Mouse (Mus musculus): ENCODE data around the gene Foxn4. TPM values are rescaled to one million over a fixed set of nuclear protein-coding genes. Genes with fewer than 3 reads are reported as not detected.

Gene Foxn4
- total RNA-seq, 2 experiments from 2014 or later, result not detected

- DNase-seq, result no peak
- intact Hi-C loops (cut with DNase I), result no loop called here
Measured at GRCm38 (mm10) chr5:114282346-114282745, 8.7 kb upstream of the Foxn4 start.

DNA sequence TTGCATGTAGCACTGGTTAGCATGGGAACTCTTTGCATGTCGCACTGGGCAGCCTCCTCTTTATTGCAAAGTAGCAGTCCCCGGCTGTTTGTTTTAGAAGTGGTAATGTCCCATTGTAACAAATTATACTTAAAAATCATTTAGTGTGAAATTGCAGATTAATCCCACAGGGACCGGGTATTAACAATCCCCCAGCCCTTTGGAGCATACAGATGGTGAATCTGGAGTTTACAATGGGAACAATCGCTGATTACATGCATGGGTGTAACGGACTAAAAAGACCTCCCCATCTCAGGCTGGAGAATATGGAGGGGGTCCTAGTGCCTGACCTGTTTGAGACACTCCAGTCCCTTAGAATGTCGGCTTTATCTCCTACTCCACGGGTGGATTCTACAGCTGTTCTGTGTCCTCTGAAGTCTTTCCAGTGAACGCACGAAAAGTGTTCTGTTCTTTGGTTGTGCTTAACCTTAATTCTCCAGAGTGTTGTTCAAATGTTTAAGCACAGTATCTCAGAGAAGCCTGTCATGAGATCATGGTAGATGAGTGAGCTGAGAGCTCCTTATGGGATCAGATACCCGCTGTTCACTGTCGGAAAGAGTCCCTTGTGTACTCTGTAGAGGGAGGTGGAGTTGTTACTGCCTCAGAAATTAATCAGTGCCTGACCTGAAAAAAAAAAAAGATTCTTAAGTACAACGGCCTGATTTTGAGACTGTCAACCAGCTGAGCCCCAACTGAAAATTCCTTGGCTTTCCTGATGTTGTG lies 6.0 kb upstream of the Foxn4 start:
- intact Hi-C loops (cut with DNase I), result no loop called here
- DNase-seq, result no peak

- no peak for DNase-seq
- intact Hi-C loops (cut with DNase I), result no loop called here
Measured at GRCm38 (mm10) chr5:114275991-114276390, 2.4 kb upstream of the Foxn4 start.

DNA sequence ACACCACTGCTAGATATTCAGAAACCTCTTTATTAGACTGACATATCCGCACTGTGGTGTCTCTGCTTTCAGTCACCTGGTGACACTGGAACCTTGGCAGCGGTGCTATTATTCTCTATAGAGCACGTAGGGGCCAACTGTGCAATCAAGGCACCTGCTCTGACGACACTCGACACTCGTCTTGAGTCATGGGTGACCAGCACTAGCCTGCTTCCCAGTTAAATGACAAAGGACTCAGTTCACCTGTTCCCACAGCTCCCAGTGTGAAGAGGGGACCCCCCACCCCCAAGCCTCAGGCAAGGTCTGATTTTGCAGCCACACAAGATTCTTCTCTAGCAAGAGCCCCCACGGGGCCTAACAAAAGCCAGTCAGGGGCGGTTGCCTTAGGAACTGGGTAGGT lies 1.7 kb upstream of the Foxn4 start:
- intact Hi-C loops (cut with DNase I), result no loop called here
- DNase-seq, result no peak

DNA sequence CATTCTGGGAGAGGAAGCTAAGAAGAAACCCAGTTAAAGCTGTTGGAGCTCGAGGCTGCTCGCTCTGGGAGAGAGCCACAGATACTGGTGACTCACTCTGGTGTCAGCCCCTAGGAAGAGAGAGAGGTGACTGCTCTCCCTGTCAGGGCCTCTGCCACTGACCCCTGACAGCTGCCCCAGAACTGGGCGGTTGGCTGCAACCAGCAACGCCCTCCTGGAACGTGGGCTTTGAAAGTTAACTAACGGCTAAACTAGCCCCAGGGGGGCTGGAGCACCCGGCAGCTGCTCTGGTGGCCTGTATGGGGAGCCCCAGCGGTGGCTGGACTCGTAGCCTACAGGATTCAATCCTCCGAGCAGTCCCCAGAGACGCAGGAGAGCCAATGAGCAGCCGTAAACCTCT lies 3.6 kb downstream of the Foxn4 start:
- DNase-seq, result no peak
- intact Hi-C loops (cut with DNase I), result no loop called here

GRCm38 (mm10) chr5:114269499-114269898 lies 4.1 kb downstream of the Foxn4 start:
- no peak for DNase-seq
- intact Hi-C loops (cut with DNase I), result no loop called here

GRCm38 (mm10) chr5:114268646-114269045 lies 5.0 kb downstream of the Foxn4 start:
- intact Hi-C loops (cut with DNase I), result no loop called here
- DNase-seq, result no peak

GRCm38 (mm10) chr5:114264791-114265190 lies 8.8 kb downstream of the Foxn4 start:
- DNase-seq, result no peak
- intact Hi-C loops (cut with DNase I), result no loop called here

DNA sequence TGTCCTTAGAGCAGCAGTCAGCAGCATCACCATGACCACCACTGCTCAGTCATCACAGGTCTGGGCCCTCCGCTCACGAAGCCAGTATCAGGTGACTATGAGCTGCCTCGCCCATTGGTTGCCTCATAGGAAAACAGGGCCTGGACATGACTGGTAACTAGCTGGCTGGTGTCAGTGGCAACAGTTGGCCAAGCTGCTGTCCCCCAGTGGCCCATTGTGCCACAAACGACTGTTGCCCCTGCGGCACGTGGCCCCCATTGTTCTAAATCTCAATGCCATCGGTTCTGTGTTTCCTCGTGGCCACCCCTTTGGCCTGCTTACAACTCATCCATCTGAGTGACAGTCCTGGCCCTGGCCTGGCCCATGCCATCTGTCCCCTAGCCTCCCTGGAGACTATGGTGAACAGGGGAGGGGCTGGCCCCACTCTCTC lies 9.6 kb downstream of the Foxn4 start:
- intact Hi-C loops (cut with DNase I), result no loop called here

DNA sequence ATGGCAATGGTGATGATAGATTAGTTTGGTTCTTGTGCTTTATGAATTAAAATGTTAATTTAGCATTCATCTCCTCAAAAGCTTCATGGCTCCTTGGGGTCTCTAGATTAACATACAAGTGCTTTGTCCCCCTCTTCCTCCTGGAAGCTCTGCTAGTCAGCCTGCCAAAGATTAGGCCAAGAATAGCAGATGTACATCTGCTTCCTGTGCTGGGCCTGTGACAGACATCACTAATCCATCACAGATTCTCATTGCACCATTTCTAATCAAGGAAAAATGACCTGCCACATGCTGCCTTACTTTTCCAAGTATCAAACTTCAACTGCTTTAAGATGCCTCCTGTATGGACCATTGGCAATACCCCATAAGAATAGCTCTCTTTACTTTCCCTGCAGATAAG lies 12.1 kb downstream of the Foxn4 start:
- DNase-seq, result no peak
- intact Hi-C loops (cut with DNase I), result no loop called here

More for the DNA sequence above, 9.6 kb downstream of the Foxn4 start:
- DNase-seq, result no peak

GRCm38 (mm10) chr5:114259495-114259894 lies 14.1 kb downstream of the Foxn4 start:
- intact Hi-C loops (cut with DNase I), result no loop called here

DNA sequence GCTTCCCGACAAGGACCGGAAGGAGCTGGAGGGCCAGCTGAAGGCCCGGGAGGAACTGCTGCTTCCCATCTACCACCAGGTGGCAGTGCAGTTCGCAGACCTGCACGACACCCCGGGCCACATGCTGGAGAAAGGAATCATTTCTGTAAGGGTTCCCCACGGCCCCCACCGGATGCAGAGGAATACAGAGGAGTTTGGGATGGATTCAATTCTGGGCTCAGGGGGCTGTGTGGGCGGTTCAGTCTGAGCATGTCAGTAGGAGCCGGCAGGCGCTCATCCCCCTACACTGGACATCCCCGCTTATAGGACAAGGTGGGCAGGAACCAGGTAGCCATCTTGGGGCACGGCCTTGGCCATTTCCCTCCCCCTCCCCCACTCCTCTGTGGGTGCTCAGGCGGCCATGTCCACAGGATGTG lies 25.4 kb downstream of the Foxn4 start:
- peak; percentile 51 to 55 for DNase-seq
- intact Hi-C loops (cut with DNase I), result loop anchor here (1.0 kb wide), 1 partner anchor 61 kb away; no protein-coding TSS in a partner anchor

More at GRCm38 (mm10) chr5:114259495-114259894, 14.1 kb downstream of the Foxn4 start:
- DNase-seq, result no peak

DNA sequence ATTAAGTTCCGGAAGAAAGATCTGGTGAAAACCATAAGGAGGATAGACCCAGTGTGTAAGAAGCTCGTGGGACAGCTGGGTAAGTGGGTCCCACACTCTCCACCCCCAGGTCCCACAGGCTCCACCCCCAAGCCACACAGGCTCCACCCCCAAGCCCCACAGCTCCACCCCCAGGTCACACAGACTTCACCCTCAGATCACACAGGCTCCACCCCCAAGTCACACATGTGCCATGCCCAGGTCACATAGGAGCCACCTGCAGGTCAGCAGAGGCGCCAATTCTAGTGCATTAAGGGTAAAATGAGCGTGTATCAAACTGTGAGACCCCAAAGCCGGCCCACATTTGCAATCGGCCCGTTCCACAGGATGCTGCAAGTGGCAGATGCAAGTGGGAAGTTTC lies 27.1 kb downstream of the Foxn4 start:
- DNase-seq, result no peak
- intact Hi-C loops (cut with DNase I), result no loop called here

DNA sequence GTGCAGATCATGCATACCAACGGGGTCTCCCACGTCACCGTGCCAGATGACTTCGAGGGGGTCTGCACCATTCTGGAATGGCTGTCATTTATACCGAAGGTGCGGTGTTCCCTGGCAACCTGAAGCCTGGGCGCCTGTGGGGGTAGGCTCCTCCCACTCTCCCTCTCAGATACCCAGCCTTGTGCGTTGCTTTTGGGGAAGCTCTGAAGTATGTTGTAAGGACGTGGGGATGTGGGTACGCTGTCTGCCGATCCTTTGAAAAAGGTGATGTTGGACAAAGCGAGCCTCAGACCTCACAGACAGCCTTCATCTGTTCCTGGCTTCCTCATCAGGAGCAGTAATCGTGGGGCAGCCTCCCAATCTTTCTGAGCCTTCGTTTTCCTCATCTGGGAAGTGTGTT lies 33.9 kb downstream of the Foxn4 start:
- no peak for DNase-seq
- intact Hi-C loops (cut with DNase I), result no loop called here

- intact Hi-C loops (cut with DNase I), result no loop called here
- no peak for DNase-seq
Measured at GRCm38 (mm10) chr5:114238924-114239323, 34.7 kb downstream of the Foxn4 start.

DNA sequence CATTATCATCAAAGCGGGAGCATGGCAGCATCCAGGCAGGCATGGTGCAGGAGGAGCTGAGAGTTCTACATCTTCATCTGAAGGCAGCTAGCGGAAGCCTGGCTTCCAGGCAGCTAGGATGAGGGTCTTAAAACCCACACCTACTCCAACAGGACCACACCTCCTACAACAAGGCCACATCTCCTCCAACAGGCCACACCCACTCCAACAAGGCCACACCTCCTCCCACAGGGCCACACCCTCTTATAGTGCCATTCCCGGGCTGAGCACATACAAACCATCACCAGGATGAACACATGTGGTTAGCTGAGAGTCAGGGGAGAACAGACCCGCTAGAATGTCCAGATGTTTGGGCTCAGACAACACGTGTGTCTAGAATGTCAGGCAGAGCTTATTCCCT lies 44.7 kb downstream of the Foxn4 start:
- DNase-seq, result no peak

DNA sequence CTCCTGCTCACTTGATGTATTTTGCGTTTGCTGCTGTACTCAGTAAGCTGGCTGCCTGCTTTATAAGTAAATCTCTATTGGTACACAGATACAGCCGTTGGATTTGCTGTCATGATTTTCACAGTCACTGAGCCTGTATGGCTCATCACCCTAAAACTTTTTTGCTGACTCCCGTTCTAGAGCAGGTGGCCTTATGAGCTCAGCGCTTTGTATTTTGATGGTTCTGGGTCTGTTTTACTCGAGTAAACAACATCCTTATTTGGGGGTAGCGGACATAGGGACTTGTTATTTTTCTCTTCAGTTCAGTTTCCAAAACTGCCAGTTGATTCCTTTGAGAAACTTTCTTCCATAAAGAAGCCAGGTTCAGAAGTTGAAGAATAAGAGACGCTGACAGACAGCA lies 47.6 kb downstream of the Foxn4 start:
- no peak for DNase-seq
- intact Hi-C loops (cut with DNase I), result no loop called here

More for the DNA sequence above, 44.7 kb downstream of the Foxn4 start:
- intact Hi-C loops (cut with DNase I), result no loop called here

GRCm38 (mm10) chr5:114218771-114219170 lies 54.8 kb downstream of the Foxn4 start:
- intact Hi-C loops (cut with DNase I), result no loop called here

GRCm38 (mm10) chr5:114213183-114213582 lies 60.4 kb downstream of the Foxn4 start:
- intact Hi-C loops (cut with DNase I), result no loop called here
- no peak for DNase-seq

More at GRCm38 (mm10) chr5:114218771-114219170, 54.8 kb downstream of the Foxn4 start:
- DNase-seq, result no peak

DNA sequence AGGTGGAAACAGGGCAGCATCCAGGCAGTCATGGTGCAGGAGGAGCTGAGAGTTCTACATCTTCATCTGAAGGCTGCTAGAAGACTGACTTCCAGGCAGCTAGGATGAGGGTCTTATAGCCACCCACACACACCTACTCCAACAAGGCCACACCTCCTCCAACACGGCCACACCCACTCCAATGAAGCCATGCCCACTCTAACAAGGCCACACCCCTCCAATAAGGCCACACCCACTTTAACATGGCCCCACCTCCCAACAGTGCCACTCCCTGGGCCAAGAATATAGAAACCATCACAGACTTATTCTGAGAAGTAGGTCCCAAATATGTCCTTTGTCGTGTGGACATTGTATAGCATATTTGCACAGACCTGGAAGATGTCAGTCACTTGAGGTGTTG lies 67.4 kb downstream of the Foxn4 start:
- intact Hi-C loops (cut with DNase I), result no loop called here
- DNase-seq, result no peak
